Mouse (Mus musculus) heart, adult 8-10 months (tissue): ENCODE results near the gene Ttyh2. TPM values are rescaled to one million over a fixed set of nuclear protein-coding genes. Genes with fewer than 3 reads are reported as not detected.
"Not testable (repeated sequence)": the region's sequence is repeated elsewhere in the genome, so short reads cannot be mapped to it uniquely, and the experiment has no call there.

Source experiments
- DNase-seq: peaks from one replicate; pipeline ENCODE4 v3.0.0; 2022; ENCODE audit warnings: low spot score
- total RNA-seq, 4 experiments: library from RNA; stranded (reverse); gene quantifications; 2 replicates each; pipeline ENCODE4 v1.2.4; 2022

The Ttyh2 gene
- total RNA-seq, 4 experiments from 2014 or later: 3.0 to 4.6 (median 3.4) TPM

DNA sequence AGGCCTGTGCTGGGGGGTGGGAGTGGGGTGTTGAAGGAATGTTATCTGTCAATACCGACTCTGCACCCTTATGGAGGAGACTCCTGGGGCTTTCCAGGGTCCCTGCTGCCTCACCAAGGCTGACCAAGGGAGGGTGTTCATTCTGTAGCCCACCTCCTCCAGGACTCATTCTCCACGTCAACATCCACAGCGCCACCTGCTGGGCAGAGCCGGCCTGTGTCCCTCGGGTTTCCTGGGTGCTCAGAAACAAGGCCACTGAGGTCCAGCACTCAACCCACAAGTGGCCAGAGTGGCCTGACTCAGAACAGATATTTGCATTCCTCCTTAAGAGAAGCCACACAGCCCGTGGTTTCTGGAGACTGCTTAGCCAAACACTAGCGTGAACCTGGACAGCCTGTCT, 17.5 kb upstream of the Ttyh2 start:
- no peak for DNase-seq

DNA sequence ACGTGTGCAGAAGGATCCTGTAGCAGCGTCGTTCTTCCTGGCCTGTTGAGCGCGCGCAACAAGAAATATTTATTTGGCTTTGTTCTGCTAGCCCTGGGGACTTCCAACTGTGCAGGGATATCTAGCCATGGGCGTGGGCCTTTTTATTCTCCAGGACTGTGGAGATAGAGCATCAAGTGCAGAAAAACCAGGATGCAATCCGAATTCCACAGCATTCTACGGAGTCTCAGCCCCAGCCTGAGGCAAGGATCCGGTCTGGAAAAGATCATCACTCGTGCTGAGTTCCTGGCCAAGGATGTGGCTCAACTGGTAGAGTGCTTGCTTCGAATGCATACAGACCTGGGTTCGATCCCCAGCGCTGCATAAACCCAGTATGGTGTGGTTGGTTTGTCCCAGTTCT, 13.1 kb upstream of the Ttyh2 start:
- no peak for DNase-seq

DNA sequence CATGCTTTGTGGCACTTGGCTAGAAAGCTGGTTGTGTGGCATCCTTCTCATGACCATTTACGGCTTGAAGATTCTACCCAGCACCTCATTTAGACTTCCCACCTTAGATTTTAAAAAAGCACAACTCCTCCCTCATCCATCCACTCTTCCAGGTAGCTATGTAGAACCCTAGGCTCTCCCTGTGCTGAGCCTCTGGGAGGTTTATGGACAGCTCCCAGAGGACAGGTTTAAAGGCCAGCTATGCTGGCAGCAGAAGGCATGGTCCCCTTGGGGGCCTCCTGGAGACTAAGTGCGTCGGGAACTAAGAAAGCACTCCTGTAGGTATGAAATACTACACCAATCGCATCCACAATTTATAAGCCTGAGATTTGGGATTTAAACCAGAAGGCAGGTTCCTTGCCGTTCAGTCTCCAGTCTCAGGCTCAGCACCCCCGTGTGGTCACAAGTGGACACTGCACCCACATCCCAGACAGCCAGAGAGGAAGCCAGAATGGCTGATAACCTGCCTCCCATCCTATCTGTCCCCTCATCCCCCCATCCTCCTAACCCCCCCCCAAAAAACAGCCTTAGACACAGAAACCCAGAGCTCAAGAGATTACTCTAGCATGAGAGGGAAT, 12.4 kb upstream of the Ttyh2 start:
- no peak for DNase-seq

- no peak for DNase-seq
Measured at GRCm38 (mm10) chr11:114664164-114664563, 11.1 kb upstream of the Ttyh2 start.

DNA sequence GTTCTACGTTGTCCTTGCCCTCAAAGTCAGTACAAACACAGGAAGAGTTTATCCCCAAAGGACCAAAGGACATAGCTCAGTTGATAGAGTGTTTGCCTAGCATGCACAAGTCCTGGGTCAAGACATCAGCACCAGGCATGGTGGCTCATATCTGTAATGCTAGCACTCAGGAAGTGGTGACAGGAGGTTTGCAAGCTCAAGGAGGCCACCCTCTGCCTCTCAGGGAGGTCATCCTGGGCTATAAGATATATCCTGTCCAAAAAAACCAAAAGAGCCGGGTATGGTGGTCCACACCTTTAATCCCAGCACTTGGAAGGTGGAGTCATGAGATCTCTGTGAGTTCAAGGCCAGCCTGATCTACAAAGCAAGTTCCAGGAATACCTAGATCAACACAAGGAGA, 9.8 kb upstream of the Ttyh2 start:
- no peak for DNase-seq

GRCm38 (mm10) chr11:114666786-114667185, 8.4 kb upstream of the Ttyh2 start:
- DNase-seq: no peak

DNA sequence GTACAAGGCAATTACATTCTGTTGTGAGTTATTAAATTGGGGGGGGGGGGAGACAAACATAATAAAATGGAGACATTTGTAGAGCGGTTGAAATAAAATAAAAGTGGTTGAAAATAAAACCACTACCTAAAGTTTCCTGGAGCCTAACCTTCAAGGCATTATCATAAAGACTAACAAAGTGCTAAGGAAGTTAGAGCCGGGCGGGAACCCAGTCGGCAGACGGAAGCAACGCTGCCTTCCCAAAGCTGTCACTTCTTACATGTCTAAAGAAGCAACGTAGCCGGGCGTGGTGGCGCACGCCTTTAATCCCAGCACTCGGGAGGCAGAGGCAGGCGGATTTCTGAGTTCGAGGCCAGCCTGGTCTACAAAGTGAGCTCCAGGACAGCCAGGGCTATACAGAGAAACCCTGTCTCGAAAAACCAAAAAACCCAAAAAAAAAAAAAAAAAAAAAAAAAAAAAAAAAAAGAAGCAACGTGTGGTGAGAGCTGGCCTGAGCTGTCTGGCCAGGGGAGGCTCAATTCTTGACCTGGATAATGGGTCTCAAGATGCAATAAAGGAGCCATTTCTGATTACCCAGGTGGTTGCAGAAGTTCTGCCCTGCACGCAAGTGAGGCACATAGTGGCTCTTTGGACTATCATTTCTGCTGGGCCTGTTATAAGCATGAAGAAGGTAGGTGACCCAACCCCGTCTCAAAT, 7.8 kb upstream of the Ttyh2 start:
- DNase-seq: no peak

DNA sequence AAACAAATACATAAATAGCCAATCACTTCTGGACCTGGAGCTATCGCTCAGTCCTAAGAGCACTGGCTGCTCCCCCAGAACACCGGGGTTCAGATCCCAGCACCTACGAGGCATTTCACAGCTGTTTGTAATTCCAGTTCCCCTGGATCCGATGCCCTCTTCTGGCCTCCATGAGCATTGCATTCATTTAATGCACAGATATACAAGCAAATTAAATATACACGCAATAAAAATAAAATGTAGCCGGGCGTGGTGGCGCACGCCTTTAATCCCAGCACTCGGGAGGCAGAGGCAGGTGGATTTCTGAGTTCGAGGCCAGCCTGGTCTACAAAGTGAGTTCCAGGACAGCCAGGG, 7.3 kb upstream of the Ttyh2 start:
- DNase-seq: not testable (repeated sequence)

DNA sequence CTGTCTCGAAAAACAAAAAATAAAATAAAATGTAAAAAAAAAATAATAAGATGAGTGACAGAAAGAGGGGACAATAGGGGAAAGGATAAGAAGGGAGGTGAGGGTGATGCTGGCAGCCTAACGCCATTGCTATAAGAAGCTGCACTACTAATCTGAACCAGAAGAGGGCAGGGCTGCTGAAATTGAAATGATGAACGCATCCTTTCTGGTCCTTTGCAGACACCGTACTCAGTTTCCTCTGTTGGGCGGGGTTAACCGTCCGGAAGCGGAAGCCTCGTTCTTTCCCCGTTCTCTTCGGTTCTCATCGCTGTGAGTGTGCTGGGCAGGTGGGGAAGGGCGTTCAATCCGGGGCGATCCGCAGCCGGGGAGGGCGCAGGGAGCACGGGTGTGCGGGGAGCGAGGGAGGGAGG, 6.9 kb upstream of the Ttyh2 start, which contains the start of gene Rpl38:
Gene Rpl38 (plus strand): TSS at position 224 of the 410 bp plus-strand sequence.
- peak; percentile 98 for DNase-seq

DNA sequence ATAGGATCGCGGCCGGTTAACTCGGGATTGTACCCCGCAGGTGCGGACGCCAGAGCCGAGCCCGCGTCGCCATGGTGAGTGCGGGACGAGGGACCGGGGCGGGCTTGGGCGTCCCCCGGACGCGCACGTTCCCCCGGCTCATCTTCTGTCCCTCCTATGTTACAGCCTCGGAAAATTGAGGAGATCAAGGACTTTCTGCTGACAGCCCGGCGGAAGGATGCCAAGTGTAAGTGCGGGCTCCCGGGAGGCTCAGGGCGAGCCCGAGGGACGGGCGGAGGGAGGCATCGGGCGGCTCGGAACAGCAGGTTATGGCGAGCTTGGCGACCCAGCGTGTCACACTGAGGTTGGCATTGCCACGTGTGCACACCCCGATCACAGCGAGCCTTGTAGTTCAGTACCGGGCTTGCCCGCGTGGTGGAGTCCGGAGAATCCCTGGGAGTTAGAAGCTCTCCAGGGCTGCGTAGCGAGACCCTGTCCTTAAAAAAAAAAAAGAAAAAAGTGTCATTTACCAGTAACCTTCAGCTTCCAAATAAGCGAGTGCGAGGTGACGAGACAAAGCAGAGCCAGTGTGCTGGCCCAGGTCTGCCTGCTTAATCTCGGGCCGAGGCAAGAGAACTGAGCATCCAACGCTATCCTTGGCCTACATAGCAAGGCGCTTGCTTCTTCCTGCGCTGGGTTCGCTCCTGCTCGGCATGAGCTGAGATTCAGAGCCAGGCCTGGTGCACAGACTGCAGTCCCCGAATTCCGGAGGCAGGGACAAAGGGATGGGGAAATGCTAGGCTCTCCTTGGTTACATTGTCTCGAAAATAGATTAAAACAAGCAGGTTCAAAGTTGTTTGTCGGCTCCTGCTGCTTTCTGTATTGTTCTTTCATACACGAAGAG, 6.2 kb upstream of the Ttyh2 start:
- peak; percentile 57 for DNase-seq

GRCm38 (mm10) chr11:114669651-114670168, 5.5 kb upstream of the Ttyh2 start:
- no peak for DNase-seq

DNA sequence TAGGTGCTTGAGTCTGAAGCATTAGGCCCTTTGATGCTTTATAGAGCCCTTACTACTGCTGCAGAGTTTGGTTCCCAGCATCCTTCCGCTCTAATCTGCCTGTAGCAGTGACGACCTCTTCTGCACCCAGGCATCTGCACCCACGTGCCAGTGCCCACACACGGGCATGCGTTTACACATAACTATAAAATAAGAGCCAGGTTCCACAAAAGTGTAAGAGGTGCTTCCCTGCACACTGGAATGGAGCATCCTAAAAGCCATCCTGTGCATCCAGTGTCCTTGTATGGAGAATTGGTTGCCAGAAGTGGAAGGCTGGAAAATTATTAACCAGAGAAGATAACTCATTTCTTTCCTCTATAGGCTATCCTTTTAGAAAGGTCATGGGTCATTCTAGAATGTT, 4.1 kb upstream of the Ttyh2 start:
- no peak for DNase-seq

- no peak for DNase-seq
Measured at GRCm38 (mm10) chr11:114672794-114673718, 2.2 kb upstream of the Ttyh2 start.

DNA sequence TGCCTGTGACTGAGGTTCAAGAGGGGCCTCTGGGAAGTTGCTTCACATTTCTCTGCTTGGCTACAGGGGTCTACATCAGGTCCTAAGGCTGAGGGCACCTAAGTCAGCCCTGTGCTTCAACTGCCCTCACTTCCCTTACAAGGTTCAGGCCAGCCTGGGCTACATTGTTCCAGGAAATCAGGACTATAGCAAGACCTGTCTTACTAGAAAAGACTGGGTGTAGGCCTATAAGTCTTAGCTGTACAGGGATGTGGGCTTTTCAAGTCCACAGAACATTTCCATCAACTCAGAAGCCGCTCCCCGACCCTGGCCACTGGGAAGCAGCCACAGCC, 1.5 kb upstream of the Ttyh2 start:
- no peak for DNase-seq

- no peak for DNase-seq
Measured at GRCm38 (mm10) chr11:114674180-114674579, 1.1 kb upstream of the Ttyh2 start.

DNA sequence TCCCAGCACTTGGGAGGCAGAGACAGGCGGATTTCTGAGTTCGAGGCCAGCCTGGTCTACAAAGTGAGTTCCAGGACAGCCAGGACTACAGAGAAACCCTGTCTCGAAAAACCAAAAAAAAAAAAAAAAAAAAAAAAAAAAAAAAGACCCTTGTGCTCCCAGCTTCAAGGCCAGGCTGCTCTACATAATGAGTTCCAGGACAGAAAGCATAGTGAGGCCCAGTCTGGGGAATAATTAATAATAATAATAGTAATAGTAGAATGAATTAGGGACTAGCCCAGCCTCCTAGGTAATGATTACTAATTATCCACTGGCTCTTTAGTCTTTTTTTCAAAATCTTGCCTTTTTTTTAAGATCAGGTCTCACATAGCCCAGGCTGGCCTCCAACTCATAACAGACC, 435 bp upstream of the Ttyh2 start:
- DNase-seq: not testable (repeated sequence)

GRCm38 (mm10) chr11:114675826-114676401, 683 bp downstream of the Ttyh2 start:
- DNase-seq: no peak

GRCm38 (mm10) chr11:114676431-114676830, 1.2 kb downstream of the Ttyh2 start:
- no peak for DNase-seq

DNA sequence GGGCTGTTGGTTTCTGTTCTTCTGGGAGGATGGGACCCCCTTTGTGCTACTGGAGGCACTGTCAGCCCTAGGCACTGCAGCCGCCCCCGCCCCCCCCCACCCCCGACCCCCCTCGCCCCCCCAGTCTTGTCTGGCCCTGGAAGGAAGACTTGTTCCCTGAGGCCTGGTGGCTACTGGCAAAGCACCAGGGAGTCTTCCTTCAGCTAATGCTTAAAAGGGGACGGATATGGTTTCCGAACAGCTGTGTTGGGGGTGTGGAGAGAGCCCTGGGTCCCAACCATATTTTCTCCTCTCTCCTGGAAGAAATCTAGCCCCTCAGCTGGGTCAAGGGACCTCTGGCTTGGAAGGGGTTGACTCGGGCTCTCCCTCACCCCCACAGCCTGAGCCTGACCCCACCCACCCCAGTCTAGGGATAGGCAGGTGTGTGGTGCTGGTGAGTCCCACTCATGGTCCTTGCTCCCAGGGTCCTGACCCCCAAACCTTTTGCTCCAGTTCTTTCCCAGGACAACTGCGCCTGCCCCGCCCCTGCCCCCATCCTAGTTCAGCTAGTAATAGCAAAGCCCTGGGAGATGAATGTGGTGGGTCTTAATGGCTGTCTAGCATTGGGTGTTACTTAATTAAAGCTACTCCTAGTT, 1.8 kb downstream of the Ttyh2 start:
- DNase-seq: no peak

GRCm38 (mm10) chr11:114679582-114679981, 4.4 kb downstream of the Ttyh2 start:
- peak; percentile 66 for DNase-seq

DNA sequence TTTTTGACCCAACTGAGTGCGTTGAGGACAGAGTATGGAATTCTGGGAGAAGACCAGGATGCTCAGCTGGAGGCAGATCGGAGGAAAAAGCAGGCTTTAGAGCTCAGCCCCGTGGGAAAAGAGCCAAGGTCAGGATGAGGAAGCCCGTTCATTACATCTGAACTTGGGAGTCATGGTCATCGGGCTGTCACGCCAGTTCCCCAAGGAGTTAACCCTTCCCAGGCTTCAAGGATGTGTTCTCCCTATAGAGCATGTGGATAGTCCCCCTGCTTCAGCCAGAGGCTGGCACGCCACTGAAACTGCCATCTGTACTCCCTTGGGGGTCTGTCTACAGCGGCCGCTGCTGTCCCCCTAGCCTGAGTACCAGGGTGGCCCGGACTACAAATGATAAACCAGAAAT, 5.1 kb downstream of the Ttyh2 start:
- no peak for DNase-seq
